Mouse (Mus musculus) liver, embryonic 14.5 days (tissue): ENCODE measurements around the gene Retnla.

Experiments used
- CTCF ChIP-seq: IDR thresholded peaks from 2 replicates; pipeline ENCODE4 v1.5.1; 2016; ENCODE audit warnings: antibody characterized with exemption, low read depth, control low read depth
- EP300 ChIP-seq: IDR thresholded peaks from 2 replicates; pipeline ENCODE4 v1.6.1; 2016; ENCODE audit warnings: antibody characterized with exemption, low read depth

GRCm38 (mm10) chr16:48809374-48809773 lies 33.0 kb upstream of the Retnla start:
- no peak; the same call in 1 of the 2 replicates for TF ChIP-seq CTCF
- TF ChIP-seq EP300: no peak
